10 mouse cellular contexts compared by ENCODE assay signal in the genomic region with DNA sequence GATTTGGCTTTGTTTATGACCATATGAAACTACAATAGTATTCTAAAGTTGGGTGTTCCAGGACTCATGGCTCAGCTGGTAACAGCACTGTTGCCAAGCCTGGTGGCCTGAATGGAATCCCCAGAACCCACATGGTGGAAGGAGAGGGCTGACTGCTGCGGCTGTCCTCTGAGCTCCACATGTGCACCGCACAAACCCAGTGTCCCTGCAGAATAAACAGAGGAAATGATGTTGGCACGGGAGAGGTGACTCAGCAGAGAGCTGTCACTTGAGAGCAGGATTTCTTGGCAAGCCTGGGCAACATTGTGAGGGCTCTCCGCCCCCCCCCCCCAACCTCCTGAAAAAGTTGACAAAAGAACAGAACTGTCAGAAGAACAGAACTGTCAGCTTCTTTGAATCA. TPM values are rescaled to one million over a fixed set of nuclear protein-coding genes. Genes with fewer than 3 reads are reported as not detected.
DNase-seq lines count a peak whose midpoint lies in the region; ATAC-seq and TF ChIP-seq lines count a peak whose summit lies in the region.
"Had no signal": no experiment of that assay in that cellular context is flagged by ENCODE, and none has a peak within 500 bp of the region (broad histone marks: within the 10 kb centered on the region; RNA-seq: fewer than 3 reads in every experiment).

No protein-coding gene starts in this region.

- no peak for ATAC-seq in forebrain, embryonic 14.5 days
- ATAC-seq in forebrain, postnatal 0 days = no peak
- ATAC-seq in megakaryocyte progenitor cell, adult 5-6 weeks (replicated peaks; ENCODE audit: poor library complexity) = peak; percentile 78
- ATAC-seq in monocyte, adult 5-6 weeks (replicated peaks; ENCODE audit: insufficient number of reproducible peaks, low FRiP score, low TSS enrichment, poor library complexity, severe bottlenecking) = no peak

- H3K4me2 ChIP-seq in forebrain, embryonic 14.5 days (ENCODE audit: low read length) = no peak overlapping the region
- no peak overlapping the region for H3K4me2 ChIP-seq in forebrain, postnatal 0 days (ENCODE audit: low read depth)
- H3K4me2 ChIP-seq: embryonic facial prominence, embryonic 12.5 days; liver, embryonic 15.5 days had no signal

- DNase-seq in forebrain, embryonic 14.5 days (ENCODE audit: low spot score) = peak; percentile 36
- no peak for DNase-seq in forebrain, postnatal 0 days
- DNase-seq in urinary bladder, adult 2 months (ENCODE audit: low spot score) = peak; percentile 23
- DNase-seq in urinary bladder, postnatal 10 days (ENCODE audit: low spot score) = no peak
- peak; percentile 39 for DNase-seq in heart, postnatal 4 days
- no peak for DNase-seq in spleen, adult 18-20 months

- 34% methylated on average over 4 of the region's 4 CpGs for WGBS in forebrain, embryonic 14.5 days
- WGBS in forebrain, postnatal 0 days = 30% methylated on average over 4 of the region's 4 CpGs

- H3K27me3 ChIP-seq in forebrain, embryonic 14.5 days (replicated peaks; ENCODE audit: control insufficient read depth, insufficient read depth, low read length) = no peaks in the 10 kb centered on the region
- H3K27me3 ChIP-seq in forebrain, postnatal 0 days (ENCODE audit: insufficient read depth, low read length) = no peaks in the 10 kb centered on the region
- H3K27me3 ChIP-seq: embryonic facial prominence, embryonic 12.5 days; liver, embryonic 15.5 days had no signal

- no peak overlapping the region for H3K27ac ChIP-seq in forebrain, embryonic 14.5 days (ENCODE audit: low read depth, low read length)
- H3K27ac ChIP-seq in forebrain, postnatal 0 days (ENCODE audit: low read depth, low read length) = no peak overlapping the region
- H3K27ac ChIP-seq: embryonic facial prominence, embryonic 12.5 days; liver, embryonic 15.5 days had no signal

- no peaks in the 10 kb centered on the region for H3K9me3 ChIP-seq in forebrain, embryonic 14.5 days (replicated peaks; ENCODE audit: control insufficient read depth, low read length)
- H3K9me3 ChIP-seq in forebrain, postnatal 0 days (ENCODE audit: low read length) = no peaks in the 10 kb centered on the region
- H3K9me3 ChIP-seq: embryonic facial prominence, embryonic 12.5 days; liver, embryonic 15.5 days had no signal

- peaks cover 6% of the 10 kb centered on the region for H3K4me1 ChIP-seq in forebrain, embryonic 14.5 days (ENCODE audit: control insufficient read depth, insufficient read depth, low read length)
- H3K4me1 ChIP-seq in forebrain, postnatal 0 days (ENCODE audit: insufficient read depth) = no peaks in the 10 kb centered on the region
- H3K4me1 ChIP-seq: embryonic facial prominence, embryonic 12.5 days had no signal

- H3K36me3 ChIP-seq in forebrain, embryonic 14.5 days (ENCODE audit: control insufficient read depth, insufficient read depth, low read length) = peaks cover 5% of the 10 kb centered on the region; the same call in 1 of the 2 replicates
- H3K36me3 ChIP-seq in forebrain, postnatal 0 days (ENCODE audit: insufficient read depth) = 0 out of 2 replicates have a peak, but pooled peaks cover 3% of the 10 kb centered on the region

- no peak for TF ChIP-seq CTCF in forebrain, postnatal 0 days (IDR thresholded peaks at IDR 0.05; ENCODE audit: low read depth)

- H3K9ac ChIP-seq in forebrain, embryonic 14.5 days (ENCODE audit: low read length) = no peak overlapping the region
- no peak overlapping the region for H3K9ac ChIP-seq in forebrain, postnatal 0 days
- H3K9ac ChIP-seq: embryonic facial prominence, embryonic 12.5 days; liver, embryonic 15.5 days had no signal

- H3K4me3 ChIP-seq in forebrain, embryonic 14.5 days (ENCODE audit: low read depth, low read length) = no peak overlapping the region
- H3K4me3 ChIP-seq in forebrain, postnatal 0 days (ENCODE audit: low read depth, low read length) = no peak overlapping the region
- H3K4me3 ChIP-seq: embryonic facial prominence, embryonic 12.5 days; liver, embryonic 15.5 days had no signal

RNA-seq across cellular contexts. Expression of gene Eya3, which starts 14.1 kb away (rescaled TPM):
- 17.0 and 20.8 TPM in 2 replicates for polyA plus RNA-seq in forebrain, embryonic 14.5 days (2014; fragmentation: Nextera tagmentation; extraction: Ambion mirVana)
- total RNA-seq in forebrain, postnatal 0 days (2014; rRNA removed) = 18.6 and 21.8 TPM in 2 replicates
- polyA plus RNA-seq in forebrain, postnatal 0 days (2015; fragmentation: Nextera tagmentation; extraction: Ambion mirVana) = 6.0 and 7.2 TPM in 2 replicates
- polyA plus RNA-seq in urinary bladder, adult 2 months (2012; rRNA removed) = 17.3 and 17.6 TPM in 2 replicates
- 10 to 100 TPM; 29.9 to 35.3 TPM for total RNA-seq in heart, postnatal 4 days (2021)
- 55.0 and 58.2 TPM in 2 replicates for total RNA-seq in megakaryocyte progenitor cell, adult 5-6 weeks (2015)
- total RNA-seq in megakaryocyte progenitor cell, adult 5-6 weeks (2017) = 26.7 and 28.7 TPM in 2 replicates
- total RNA-seq in monocyte, adult 5-6 weeks (2017) = 8.7 to 25.5 TPM (median 18.8 TPM) in 3 replicates

Comparison
In these comparisons a context has a peak if more than half of its experiments do, and no peak if none do; other contexts are left out.
1. DNase-seq: peak in forebrain, embryonic 14.5 days (single experiment), urinary bladder, adult 2 months (single experiment) and heart, postnatal 4 days (single experiment); none in forebrain, postnatal 0 days (single experiment), urinary bladder, postnatal 10 days (single experiment) and spleen, adult 18-20 months (0 of 2).